Mouse (Mus musculus) stomach, postnatal 0 days (tissue): ENCODE measurements around the gene Dad1. TPM values are rescaled to one million over a fixed set of nuclear protein-coding genes. Genes with fewer than 3 reads are reported as not detected.

Experiments used
- ATAC-seq: fragments of 200-750 bp; cut with Nextera tagmentation; 2 replicates; pipeline ENCODE4 v1.8.0; 2017; ENCODE audit not compliant: low FRiP score, low TSS enrichment
- DNase-seq: peaks from one replicate; pipeline ENCODE4 v3.0.0-alpha.2; 2016; ENCODE audit warnings: low spot score
- H3K27ac ChIP-seq: fragments of 300-500 bp; sonication (generic); replicated peaks from 2 replicates; pipeline ENCODE4 v1.5.1; 2014; ENCODE audit warnings: mild to moderate bottlenecking, control low read depth
- H3K27me3 ChIP-seq: fragments of 300-500 bp; sonication (generic); 2 replicates; pipeline ENCODE4 v1.6.1; 2014; ENCODE audit warnings: low read length; ENCODE audit not compliant: control insufficient read depth, insufficient read depth
- H3K36me3 ChIP-seq: fragments of 300-500 bp; sonication (generic); 2 replicates; pipeline ENCODE4 v1.6.1; 2014; ENCODE audit warnings: low read length, mixed read lengths; ENCODE audit not compliant: control insufficient read depth, insufficient read depth
- H3K4me1 ChIP-seq: fragments of 300-500 bp; sonication (generic); replicated peaks from 2 replicates; pipeline ENCODE4 v1.6.1; 2014; ENCODE audit warnings: antibody characterized with exemption; ENCODE audit not compliant: control insufficient read depth, insufficient read depth
- H3K4me2 ChIP-seq: fragments of 300-500 bp; sonication (generic); replicated peaks from 2 replicates; pipeline ENCODE4 v1.6.1; 2014; ENCODE audit warnings: low read depth, mild to moderate bottlenecking, control low read depth, moderate library complexity
- H3K4me3 ChIP-seq: fragments of 300-500 bp; sonication (generic); 2 replicates; pipeline ENCODE4 v1.5.1; 2014; ENCODE audit warnings: low read depth, low read length, control low read depth
- H3K9ac ChIP-seq: fragments of 300-500 bp; sonication (generic); 2 replicates; pipeline ENCODE4 v1.6.1; 2014; ENCODE audit warnings: mild to moderate bottlenecking, low read length, control low read depth, mixed read lengths
- H3K9me3 ChIP-seq: fragments of 300-500 bp; sonication (generic); 2 replicates; pipeline ENCODE4 v1.6.1; 2016; ENCODE audit warnings: low read length; ENCODE audit not compliant: control insufficient read depth
- CTCF ChIP-seq: IDR thresholded peaks from 2 replicates; pipeline ENCODE4 v1.5.1; 2016; ENCODE audit warnings: antibody characterized with exemption, low read depth, mild to moderate bottlenecking, moderate library complexity
- EP300 ChIP-seq: optimal IDR thresholded peaks from 2 replicates; pipeline ENCODE3; 2016; ENCODE audit warnings: antibody characterized with exemption
- WGBS: fragments of 180-500 bp; shearing (Covaris S2); extraction: QIAGEN DNeasy Blood & Tissue Kit; methylation state at CpG from one replicate; pipeline ENCODE4 v1.1.7; 2014; 5-methylcytosine and 5-hydroxymethylcytosine counted together
- polyA plus RNA-seq: library from polyadenylated mRNA; unstranded; fragments of >200 nt; fragmentation: Nextera tagmentation; extraction: Ambion mirVana; gene quantifications from 2 replicates; pipeline ENCODE4 v1.2.1, GENCODE M21; 2015

Dad1 gene
- polyA plus RNA-seq, 1 experiment from 2014 or later = 433 TPM

GRCm38 (mm10) chr14:54218233-54218632, 35.7 kb downstream of the Dad1 start:
- Histone ChIP-seq H3K27me3 (no peaks in the 10 kb centered on the region), H3K9me3 (no peaks in the 10 kb centered on the region), H3K4me2 (no peak overlapping the region), H3K4me3 (no peak overlapping the region), H3K27ac (no peak overlapping the region), H3K9ac (no peak overlapping the region), H3K36me3 (no peaks in the 10 kb centered on the region), H3K4me1 (no peaks in the 10 kb centered on the region)
- WGBS = 50% methylated on average over 1 of the region's 1 CpGs
- no peak for TF ChIP-seq EP300
- TF ChIP-seq CTCF = no peak
- DNase-seq (no peak), ATAC-seq (no peak)

GRCm38 (mm10) chr14:54216126-54216525, 37.8 kb downstream of the Dad1 start:
- WGBS = 78% methylated on average over 7 of the region's 7 CpGs
- Histone ChIP-seq H3K27ac (no peak overlapping the region), H3K9ac (no peak overlapping the region), H3K4me1 (no peaks in the 10 kb centered on the region), H3K4me3 (no peak overlapping the region), H3K27me3 (no peaks in the 10 kb centered on the region), H3K4me2 (no peak overlapping the region), H3K36me3 (no peaks in the 10 kb centered on the region), H3K9me3 (no peaks in the 10 kb centered on the region)
- TF ChIP-seq CTCF = no peak
- TF ChIP-seq EP300 = no peak
- ATAC-seq (no peak), DNase-seq (no peak)

GRCm38 (mm10) chr14:54214901-54215300, 39.0 kb downstream of the Dad1 start:
- no peak overlapping the region for H3K4me3 ChIP-seq
- TF ChIP-seq CTCF (no peak), EP300 (no peak)
- no peak overlapping the region for H3K9ac ChIP-seq
- no peaks in the 10 kb centered on the region for H3K4me1 ChIP-seq
- H3K27ac ChIP-seq = peak overlapping the region; percentile 56
- DNase-seq (no peak), ATAC-seq (no peak)
- H3K27me3 ChIP-seq = no peaks in the 10 kb centered on the region
- no peaks in the 10 kb centered on the region for H3K9me3 ChIP-seq
- H3K4me2 ChIP-seq = no peak overlapping the region
- 54% methylated on average over 10 of the region's 10 CpGs for WGBS
- no peaks in the 10 kb centered on the region for H3K36me3 ChIP-seq

DNA sequence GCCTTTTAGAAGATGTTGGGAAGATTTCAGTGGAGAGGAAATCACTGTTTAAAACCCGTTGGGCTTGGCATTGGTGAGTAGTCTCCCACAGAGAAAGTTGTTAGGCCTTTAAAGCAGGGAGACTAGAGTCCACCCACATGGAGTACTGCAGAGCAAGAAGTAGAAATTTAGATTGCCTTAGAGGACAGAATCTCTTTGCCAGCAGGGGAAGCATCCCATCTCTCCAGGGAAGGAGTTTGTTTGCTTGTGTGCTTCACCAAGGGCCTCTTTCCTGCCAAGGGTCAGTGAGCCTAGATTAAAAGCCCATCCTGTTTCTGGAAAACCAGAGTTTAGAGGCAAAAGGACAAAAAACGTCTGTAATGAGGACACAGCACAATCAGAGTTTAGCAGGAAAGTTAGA, 39.4 kb downstream of the Dad1 start:
- peak overlapping the region; percentile 56; the same call in 1 of the 2 replicates for H3K27ac ChIP-seq
- no peak overlapping the region for H3K4me2 ChIP-seq
- TF ChIP-seq EP300 (no peak), CTCF (peak; percentile 22)
- H3K4me3 ChIP-seq = no peak overlapping the region
- no peaks in the 10 kb centered on the region for H3K27me3 ChIP-seq
- no peak for ATAC-seq
- H3K9me3 ChIP-seq = no peaks in the 10 kb centered on the region
- no peak overlapping the region for H3K9ac ChIP-seq
- H3K4me1 ChIP-seq = no peaks in the 10 kb centered on the region
- no peak for DNase-seq
- 32% methylated on average over 2 of the region's 2 CpGs for WGBS
- H3K36me3 ChIP-seq = no peaks in the 10 kb centered on the region

GRCm38 (mm10) chr14:54213734-54214133, 40.2 kb downstream of the Dad1 start:
- Histone ChIP-seq H3K4me2 (no peak overlapping the region), H3K9ac (no peak overlapping the region), H3K4me1 (no peaks in the 10 kb centered on the region), H3K27ac (no peak overlapping the region), H3K36me3 (no peaks in the 10 kb centered on the region), H3K9me3 (no peaks in the 10 kb centered on the region), H3K4me3 (no peak overlapping the region), H3K27me3 (no peaks in the 10 kb centered on the region)
- 59% methylated on average over 2 of the region's 2 CpGs for WGBS
- DNase-seq (no peak), ATAC-seq (no peak)
- no peak for TF ChIP-seq EP300
- TF ChIP-seq CTCF = no peak

DNA sequence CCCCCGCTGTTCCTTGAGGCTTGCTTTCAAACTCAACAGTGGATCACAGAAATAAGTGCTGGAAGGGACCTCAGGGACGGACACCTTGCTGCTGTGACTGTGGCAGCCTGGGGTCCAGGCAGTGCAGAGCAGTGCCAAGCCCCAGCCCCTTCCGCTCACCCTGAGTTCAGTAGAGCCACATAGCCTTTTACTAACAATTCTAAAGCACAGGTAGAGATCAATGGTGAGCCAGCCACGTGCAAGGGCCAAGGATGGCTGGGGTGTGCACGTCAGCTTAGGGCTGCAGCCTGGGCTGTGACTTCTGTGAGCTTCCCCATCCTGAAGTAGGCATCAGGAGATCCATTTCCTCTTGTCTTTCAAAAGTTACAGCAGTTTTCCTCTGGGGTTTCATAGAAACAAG, 42.1 kb downstream of the Dad1 start:
- H3K4me2 ChIP-seq = no peak overlapping the region
- WGBS = 84% methylated on average over 5 of the region's 5 CpGs
- no peaks in the 10 kb centered on the region for H3K9me3 ChIP-seq
- DNase-seq (no peak), ATAC-seq (no peak)
- TF ChIP-seq CTCF (no peak), EP300 (no peak)
- H3K4me3 ChIP-seq = no peak overlapping the region
- H3K27ac ChIP-seq = no peak overlapping the region
- no peak overlapping the region for H3K9ac ChIP-seq
- H3K36me3 ChIP-seq = no peaks in the 10 kb centered on the region
- H3K27me3 ChIP-seq = no peaks in the 10 kb centered on the region
- H3K4me1 ChIP-seq = no peaks in the 10 kb centered on the region
